Mouse (Mus musculus) megakaryocyte, embryonic 14.5 days (primary cell): ENCODE results near the gene Lgi4.

Source experiments
- FLI1 ChIP-seq: IDR thresholded peaks from 2 replicates; pipeline ENCODE4 v1.6.1; 2012; ENCODE audit warnings: low read length, inconsistent platforms, mixed read lengths
- GATA1 ChIP-seq: IDR thresholded peaks from 3 replicates; pipeline ENCODE4 v1.6.1; 2012; ENCODE audit warnings: mixed read lengths, low read length, inconsistent platforms, borderline replicate concordance

DNA sequence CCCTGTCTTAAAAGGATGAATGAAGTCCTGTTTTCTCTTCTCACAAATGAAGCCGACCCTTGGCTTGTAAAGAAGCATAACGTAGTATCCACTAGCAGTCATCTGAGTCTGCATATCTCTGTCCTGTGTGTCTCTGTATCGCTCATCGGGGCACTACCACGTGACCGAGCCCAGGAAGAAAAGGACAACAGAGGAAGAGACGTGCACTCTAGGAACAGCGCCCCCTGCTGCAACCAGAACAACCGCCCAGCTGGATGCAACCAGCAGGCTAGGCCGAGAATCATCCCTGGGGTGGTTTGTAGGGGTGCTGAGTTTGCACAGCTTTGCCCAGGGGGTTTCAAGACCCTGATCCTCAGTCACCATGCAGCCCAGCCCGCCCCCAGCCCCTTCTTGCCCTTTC lies 24.4 kb upstream of the Lgi4 start:
- TF ChIP-seq FLI1, result no peak
- no peak for TF ChIP-seq GATA1
